12 mouse cellular contexts compared by ENCODE assay signal in the genomic region with DNA sequence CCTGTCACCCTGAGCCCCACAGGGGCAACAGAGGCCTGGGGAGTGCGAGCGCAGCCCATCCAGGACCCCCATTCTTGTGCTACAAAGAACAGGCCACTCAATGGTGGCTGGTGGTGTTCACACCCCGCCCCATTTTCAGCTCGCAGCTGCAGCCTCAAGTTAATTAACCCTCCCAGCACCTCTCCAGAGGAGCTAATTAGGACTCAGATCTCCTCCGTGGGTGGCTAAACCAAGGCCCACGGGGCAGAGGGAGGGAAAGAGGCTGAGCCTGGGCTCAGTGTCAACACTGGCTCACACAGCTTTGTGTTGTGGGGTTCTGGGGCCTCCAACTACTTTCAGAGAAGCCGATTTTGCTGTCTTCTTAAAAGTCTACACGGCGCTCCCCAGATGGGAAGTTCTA.
DNase-seq lines count a peak whose midpoint lies in the region; ATAC-seq and TF ChIP-seq lines count a peak whose summit lies in the region.
"Had no signal": no experiment of that assay in that cellular context is flagged by ENCODE, and none has a peak within 500 bp of the region (broad histone marks: within the 10 kb centered on the region; RNA-seq: fewer than 3 reads in every experiment).

No protein-coding gene starts in this region.

- peak overlapping the region; percentile 28 for H3K9ac ChIP-seq in hindbrain, embryonic 16.5 days (ENCODE audit: low read depth, low read length)
- 0 out of 2 replicates have a peak overlapping the region, but pooled peaks have one; percentile 25 for H3K9ac ChIP-seq in neural tube, embryonic 14.5 days (replicated peaks; ENCODE audit: low read depth, low read length)

- no peak for ATAC-seq in hindbrain, embryonic 16.5 days
- ATAC-seq in neural tube, embryonic 14.5 days (ENCODE audit: low read depth): no peak

- no peak overlapping the region for H3K4me2 ChIP-seq in hindbrain, embryonic 16.5 days (ENCODE audit: low read length)
- no peak overlapping the region for H3K4me2 ChIP-seq in neural tube, embryonic 14.5 days (ENCODE audit: low read depth, low read length)

- 14% methylated on average over 9 of the region's 9 CpGs for WGBS in forebrain, embryonic 10.5 days
- WGBS in hindbrain, embryonic 16.5 days: 30% methylated on average over 9 of the region's 9 CpGs
- 21% methylated on average over 9 of the region's 9 CpGs for WGBS in neural tube, embryonic 14.5 days

- intact Hi-C loops in left cerebral cortex, adult 2 months (cut with DNase I): loop anchor here (5.0 kb wide), 2 partner anchors 233 to 293 kb away; no protein-coding TSS in a partner anchor

- H3K27me3 ChIP-seq in forebrain, embryonic 10.5 days (ENCODE audit: poor library complexity, severe bottlenecking): peaks cover 97% of the 10 kb centered on the region
- H3K27me3 ChIP-seq in hindbrain, embryonic 16.5 days (replicated peaks; ENCODE audit: control insufficient read depth, insufficient read depth, low read length): no peaks in the 10 kb centered on the region; the same call in 1 of the 2 replicates
- H3K27me3 ChIP-seq in neural tube, embryonic 14.5 days (ENCODE audit: control insufficient read depth, insufficient read depth, low read length): no peaks in the 10 kb centered on the region

- peaks cover 91% of the 10 kb centered on the region for H3K4me1 ChIP-seq in forebrain, embryonic 10.5 days
- peaks cover 54% of the 10 kb centered on the region for H3K4me1 ChIP-seq in hindbrain, embryonic 16.5 days (ENCODE audit: control insufficient read depth, insufficient read depth, low read depth, low read length)
- H3K4me1 ChIP-seq in neural tube, embryonic 14.5 days (ENCODE audit: control insufficient read depth, insufficient read depth, low read length): peaks cover 48% of the 10 kb centered on the region

- H3K9me3 ChIP-seq in forebrain, embryonic 10.5 days: no peaks in the 10 kb centered on the region
- H3K9me3 ChIP-seq in hindbrain, embryonic 16.5 days (ENCODE audit: control insufficient read depth, low read length): no peaks in the 10 kb centered on the region
- no peaks in the 10 kb centered on the region for H3K9me3 ChIP-seq in neural tube, embryonic 14.5 days (ENCODE audit: control insufficient read depth, low read length)

- TF ChIP-seq CTCF in left cerebral cortex, adult 2 months (IDR thresholded peaks at IDR 0.05): no peak

- peak overlapping the region; percentile 76 for H3K27ac ChIP-seq in left cerebral cortex, adult 2 months
- peak overlapping the region; percentile 85 for H3K27ac ChIP-seq in forebrain, embryonic 10.5 days
- H3K27ac ChIP-seq in hindbrain, embryonic 16.5 days (ENCODE audit: low read depth, low read length): peak overlapping the region; percentile 57; the same call in 1 of the 2 replicates
- H3K27ac ChIP-seq in neural tube, embryonic 14.5 days (ENCODE audit: low read depth, low read length): peak overlapping the region; percentile 55; the same call in 1 of the 2 replicates

- H3K36me3 ChIP-seq in forebrain, embryonic 10.5 days (replicated peaks): no peaks in the 10 kb centered on the region
- no peaks in the 10 kb centered on the region for H3K36me3 ChIP-seq in hindbrain, embryonic 16.5 days (ENCODE audit: control insufficient read depth, insufficient read depth, low read length)
- no peaks in the 10 kb centered on the region for H3K36me3 ChIP-seq in neural tube, embryonic 14.5 days (ENCODE audit: control insufficient read depth, insufficient read depth, low read length)

- H3K4me3 ChIP-seq in left cerebral cortex, adult 2 months: no peak overlapping the region
- peak overlapping the region; percentile 18; the same call in 1 of the 2 replicates for H3K4me3 ChIP-seq in forebrain, embryonic 10.5 days
- H3K4me3 ChIP-seq in hindbrain, embryonic 16.5 days (ENCODE audit: low read length): no peak overlapping the region
- H3K4me3 ChIP-seq in neural tube, embryonic 14.5 days (ENCODE audit: low read depth, low read length): no peak overlapping the region

- no peak for DNase-seq in left cerebral cortex, adult 2 months (ENCODE audit: extremely low spot score in 1 of 2, low spot score in 2 of 2)
- DNase-seq in left cerebral cortex, adult 9 months (ENCODE audit: low spot score in 2 of 2): no peak
- peak; percentile 71 for DNase-seq in forebrain, embryonic 10.5 days (ENCODE audit: extremely low spot score, low spot score)
- no peak for DNase-seq in adrenal gland, adult 2 months
- no peak for DNase-seq in layer of hippocampus, adult 18-20 months (ENCODE audit: low spot score in 2 of 2)
- no peak for DNase-seq in testis, postnatal 10 days (ENCODE audit: low spot score)
- DNase-seq: gastrocnemius, postnatal 14 days; heart, postnatal 4 days; lung, adult 18-20 months; thymus, postnatal 25 days had no signal
